Mouse (Mus musculus) effector memory CD4-positive, alpha-beta T cell, adult 7 months (primary cell): ENCODE measurements around the gene Gtpbp6. TPM values are rescaled to one million over a fixed set of nuclear protein-coding genes. Genes with fewer than 3 reads are reported as not detected.

ENCODE experiments used
- polyA plus RNA-seq: library from polyadenylated mRNA; unstranded; fragments of 100-300 nt; shearing (Covaris generic); gene quantifications from one replicate; pipeline ENCODE4 v1.2.1, GENCODE M21; 2017

The Gtpbp6 gene
- 40.2 TPM for polyA plus RNA-seq

DNA sequence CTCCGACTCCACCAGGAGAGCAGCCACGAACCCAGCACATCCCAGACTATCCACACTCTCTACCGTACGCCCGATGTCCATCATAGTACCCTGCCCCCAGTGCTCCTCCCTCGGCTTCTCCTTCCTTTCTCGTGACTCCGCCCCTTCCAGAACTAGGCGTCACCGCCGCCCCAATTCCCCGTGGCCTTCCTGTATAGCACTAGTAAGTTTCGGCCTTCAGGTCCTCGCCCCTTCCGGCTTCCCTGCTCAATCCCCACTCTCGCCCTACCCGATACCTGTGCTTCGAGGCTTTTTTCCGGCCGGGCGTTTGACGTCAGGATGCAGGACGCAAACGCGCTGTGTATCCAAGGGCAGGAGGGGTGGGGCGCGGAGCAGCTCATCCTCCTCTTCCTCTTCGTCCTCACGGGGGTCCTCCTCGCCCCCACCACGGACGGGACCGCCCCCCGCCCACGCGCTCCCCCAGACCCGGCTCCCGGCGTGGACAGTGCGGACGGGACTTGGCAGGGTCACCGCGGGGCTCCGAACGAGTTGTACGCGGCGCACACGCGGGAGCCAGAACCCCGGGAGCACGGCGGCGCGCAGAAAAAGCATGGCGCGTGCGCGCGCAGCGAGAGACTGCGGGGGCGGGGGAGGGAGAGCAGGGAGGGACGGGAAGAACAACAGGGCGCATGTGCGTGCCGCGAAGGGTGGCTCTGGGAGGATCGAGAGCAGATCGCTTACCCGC lies at the start of gene Gtpbp6:
TSS of gene Gtpbp6 (minus strand) at position 617 of the 724 bp plus-strand sequence.

DNA sequence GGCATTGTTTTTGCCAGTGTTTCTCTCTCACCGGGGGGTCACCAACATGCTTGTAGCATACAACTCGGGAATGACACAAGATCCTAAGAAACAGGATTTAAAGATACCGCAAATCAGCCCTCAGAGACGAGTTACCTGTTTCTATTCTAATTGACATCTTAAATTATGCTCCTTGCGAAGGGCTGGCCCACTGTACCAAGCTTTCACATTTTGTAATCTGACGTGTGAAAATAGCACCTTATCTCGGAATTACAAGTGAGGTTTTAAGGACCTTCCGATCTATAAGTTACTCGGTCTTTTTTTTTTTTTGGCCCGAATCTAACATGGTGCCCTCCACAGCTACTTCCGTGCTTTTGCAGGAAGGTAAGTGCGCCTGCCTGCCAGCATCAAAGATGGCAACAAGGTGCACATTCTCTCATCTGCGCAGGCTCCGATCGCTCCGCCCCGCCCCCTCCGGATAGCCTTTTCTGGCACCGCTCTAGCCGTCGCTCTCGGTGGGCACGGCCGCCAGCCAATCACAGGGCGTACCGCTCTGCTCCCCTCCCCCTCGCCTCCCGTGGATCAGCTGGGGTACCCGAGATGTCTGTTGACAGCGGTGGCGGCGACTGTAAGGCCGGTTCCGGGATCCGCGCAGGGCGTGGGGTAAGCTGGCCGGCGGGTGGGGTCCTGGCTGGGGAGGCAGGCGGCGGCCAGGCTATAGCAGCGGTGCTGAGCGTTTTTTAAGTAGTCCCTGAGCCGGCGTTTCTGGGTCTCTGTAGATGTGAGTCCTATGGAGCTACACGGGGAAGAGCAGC lies 27.5 kb upstream of the Gtpbp6 start, which contains the start of gene Chfr:
TSS of gene Chfr (plus strand) at position 550 of the 794 bp plus-strand sequence.

DNA sequence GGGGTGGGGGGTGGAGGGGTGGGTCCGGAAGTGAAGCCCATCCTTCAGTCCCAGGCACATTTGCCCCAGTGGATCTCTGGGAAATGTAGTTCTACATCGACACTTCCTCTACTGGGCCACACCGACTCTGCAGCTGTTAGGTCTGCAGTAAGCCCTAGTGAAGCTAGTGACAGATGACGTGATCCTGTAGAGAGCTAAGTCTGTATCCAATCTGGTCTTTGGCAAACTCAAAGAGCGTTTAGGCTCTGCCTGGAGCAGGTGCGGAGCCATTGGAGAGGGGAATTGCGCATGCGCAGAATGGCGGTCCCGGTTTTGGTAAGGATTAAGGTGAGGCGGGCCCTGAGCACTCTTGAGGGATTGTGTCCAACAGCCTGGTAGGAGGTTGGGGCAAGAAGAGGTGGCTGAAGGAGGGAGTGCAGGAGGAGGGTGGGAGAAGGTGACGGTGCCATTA lies 2.0 kb upstream of the Gtpbp6 start, which contains the start of gene Zfp605:
TSS of gene Zfp605 (plus strand) at position 102 of the 451 bp plus-strand sequence.

DNA sequence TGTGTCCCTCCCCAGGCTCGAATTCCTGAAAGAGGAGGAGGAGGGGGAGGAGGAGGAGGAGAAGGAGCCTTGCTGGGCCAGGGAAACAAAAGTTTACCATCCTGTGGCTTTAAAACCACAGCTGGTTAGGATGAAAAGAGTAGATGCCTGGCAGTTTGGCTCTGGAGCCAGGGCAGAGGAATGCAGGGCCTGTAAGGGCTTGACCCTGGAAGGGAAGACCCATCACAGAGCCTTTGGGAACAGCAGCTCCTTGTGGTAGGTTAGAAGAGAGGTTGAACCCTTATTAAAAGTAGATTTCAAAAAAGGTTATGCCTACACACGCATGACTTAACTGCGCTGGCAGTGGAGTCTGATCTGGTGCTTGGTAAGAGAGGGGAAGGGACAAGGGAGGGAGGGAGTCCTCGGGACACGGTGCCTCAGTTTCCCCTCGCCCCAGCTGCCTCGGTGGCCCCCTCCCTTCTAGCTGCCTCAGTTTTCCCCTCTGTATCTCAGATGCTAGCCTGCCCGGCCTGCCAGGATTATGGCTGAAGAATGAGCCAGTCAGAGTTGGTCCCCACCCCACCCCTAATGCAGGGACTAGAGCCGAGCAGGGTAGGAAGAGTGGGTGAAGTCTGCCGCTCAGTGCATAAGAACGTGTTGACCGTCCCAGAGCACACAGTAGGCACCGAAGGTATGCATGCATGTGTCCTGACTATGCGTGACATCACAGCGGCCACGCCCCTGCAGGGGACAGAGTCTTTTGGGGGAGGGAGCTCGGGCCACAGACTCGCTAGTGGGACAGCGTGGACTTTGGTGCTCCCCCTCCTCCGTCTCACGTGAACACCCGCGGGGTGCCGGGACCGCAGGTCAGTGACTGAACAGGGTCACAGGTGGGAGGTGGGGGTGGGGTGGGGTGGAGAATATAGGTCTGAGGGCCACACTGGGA lies 8.1 kb downstream of the Gtpbp6 start, which contains the start of gene Plcxd1:
TSS of gene Plcxd1 (plus strand) at position 314 of the 925 bp plus-strand sequence.

DNA sequence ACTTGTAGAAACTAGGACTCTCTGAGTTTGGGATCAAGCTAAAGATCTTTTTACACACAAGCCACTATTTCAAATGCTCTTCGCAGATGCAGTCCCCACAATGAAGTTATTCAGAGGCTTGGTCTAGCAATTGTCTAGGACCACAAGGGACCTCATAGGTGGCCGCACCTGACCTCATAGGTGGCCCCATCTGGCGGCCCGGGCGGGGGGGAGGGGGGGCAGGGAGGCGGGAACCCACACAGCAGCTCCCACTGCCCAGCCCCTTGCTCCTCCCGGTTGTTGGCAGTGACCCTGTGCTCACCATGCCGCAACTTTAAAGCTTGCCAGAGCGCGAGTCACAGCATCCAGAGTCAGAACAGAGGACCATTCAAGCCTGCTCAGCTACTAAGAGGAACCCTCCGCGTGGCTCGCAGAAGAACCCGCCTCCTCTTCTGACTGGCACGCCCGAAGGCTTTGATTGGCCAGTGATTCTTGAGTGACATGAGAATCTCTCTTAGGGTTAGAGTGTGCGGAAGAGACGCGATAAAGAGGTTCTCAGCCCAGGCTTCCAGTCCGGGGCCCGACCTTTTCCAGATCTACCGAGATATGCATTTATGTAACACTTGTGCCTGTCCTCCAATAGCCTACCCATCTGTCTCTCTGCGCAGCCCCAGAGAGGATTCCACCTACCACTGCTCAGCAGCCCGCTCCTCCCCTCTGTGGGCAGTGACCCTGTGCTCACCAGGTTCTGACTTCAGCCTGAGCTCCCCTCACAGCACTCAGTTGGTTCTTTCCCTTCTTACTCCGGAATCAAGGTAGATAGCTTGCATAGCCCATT lies 13.8 kb downstream of the Gtpbp6 start, which contains the start of gene Gm35315:
TSS of gene Gm35315 (minus strand) at position 391 of the 817 bp plus-strand sequence.

DNA sequence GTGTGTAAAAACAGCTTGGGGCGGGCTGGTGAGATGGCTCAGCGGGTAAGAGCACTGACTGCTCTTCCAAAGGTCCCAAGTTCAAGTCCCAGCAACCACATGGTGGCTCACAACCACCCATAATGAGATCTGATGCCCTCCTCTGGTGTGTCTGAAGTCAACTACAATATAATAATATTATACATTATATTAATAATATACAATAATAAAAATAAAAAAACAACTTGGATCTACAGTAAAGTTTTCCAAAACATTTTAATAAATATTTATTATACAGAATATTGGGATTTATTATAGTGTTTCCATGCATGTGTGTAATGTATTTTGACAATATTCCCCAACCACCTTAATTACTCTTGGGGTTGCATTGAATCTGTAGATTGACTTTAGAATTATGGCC lies 35.6 kb downstream of the Gtpbp6 start, which contains the start of gene Gm17655:
TSS of gene Gm17655 (minus strand) at position 101 of the 400 bp plus-strand sequence.

Other genes with a start within 250 kb of the Gtpbp6 start
- gene Gm15446, start 184.8 kb downstream of the Gtpbp6 start, polyA plus RNA-seq: 11.7 TPM
- gene Zfp932, start 111.7 kb downstream of the Gtpbp6 start, polyA plus RNA-seq: 12.2 TPM
- 4.2 TPM for gene Gm17655, start 35.7 kb downstream of the Gtpbp6 start, polyA plus RNA-seq
- 0.29 TPM for gene Gm35315, start 13.8 kb downstream of the Gtpbp6 start, polyA plus RNA-seq
- gene Plcxd1, start 8.2 kb downstream of the Gtpbp6 start, polyA plus RNA-seq: 3.2 TPM
- gene Zfp605, start 1.9 kb upstream of the Gtpbp6 start, polyA plus RNA-seq: 1.5 TPM
- 45.5 TPM for gene Chfr, start 27.6 kb upstream of the Gtpbp6 start, polyA plus RNA-seq
- gene Golga3, start 68.5 kb upstream of the Gtpbp6 start, polyA plus RNA-seq: 23.9 TPM
- 36.7 TPM for gene Ankle2, start 122.8 kb upstream of the Gtpbp6 start, polyA plus RNA-seq
- gene Pgam5, start 161.7 kb upstream of the Gtpbp6 start, polyA plus RNA-seq: 55.0 TPM
- 0.88 TPM for gene Pxmp2, start 178.0 kb upstream of the Gtpbp6 start, polyA plus RNA-seq
- 3.6 TPM for gene Pole, start 178.1 kb upstream of the Gtpbp6 start, polyA plus RNA-seq
- not detected for gene P2rx2, start 235.0 kb upstream of the Gtpbp6 start, polyA plus RNA-seq
- not detected for gene Lrcol1, start 236.5 kb upstream of the Gtpbp6 start, polyA plus RNA-seq